9 mouse cellular contexts compared by ENCODE assay signal in the genomic region with DNA sequence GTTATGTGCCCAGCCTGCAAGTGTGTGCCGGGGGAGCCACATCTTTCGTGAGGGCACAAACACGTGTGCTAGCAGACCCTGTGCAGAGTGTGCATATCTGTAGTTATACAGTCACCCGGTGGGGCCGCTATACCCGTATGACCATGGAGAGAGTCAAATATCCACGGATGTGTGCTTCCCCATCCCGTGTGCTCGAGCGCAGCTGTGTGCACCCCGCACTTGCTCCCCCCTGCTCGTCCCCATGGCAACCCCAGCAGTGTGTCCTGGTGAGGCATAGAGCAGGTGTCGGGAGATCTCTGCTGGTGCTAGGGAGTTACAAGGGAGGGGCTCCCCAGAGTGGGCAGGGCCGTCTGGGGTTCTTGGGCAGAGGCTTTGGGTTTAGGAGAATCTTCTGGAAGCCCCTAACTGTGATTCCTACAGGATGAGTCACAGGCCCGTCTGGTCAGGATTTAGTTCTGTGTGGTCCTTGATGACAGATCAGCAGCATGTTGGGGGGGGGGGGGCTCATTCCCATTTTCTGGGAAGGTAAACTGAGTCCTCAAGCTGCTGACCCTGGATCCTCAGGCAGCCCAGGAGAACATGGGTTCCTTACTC. TPM values are rescaled to one million over a fixed set of nuclear protein-coding genes. Genes with fewer than 3 reads are reported as not detected.
A peak's percentile ranks its signal among the peaks of the same experiment; 100 is the strongest.
DNase-seq lines count a peak whose midpoint lies in the region; ATAC-seq lines count a peak whose summit lies in the region.
"Had no signal": no experiment of that assay in that cellular context is flagged by ENCODE, and none has a peak within 500 bp of the region (broad histone marks: within the 10 kb centered on the region; RNA-seq: fewer than 3 reads in every experiment).

No protein-coding gene starts in this region.

- H3K9ac ChIP-seq in intestine, embryonic 16.5 days (ENCODE audit: low read depth, low read length) = no peak overlapping the region

- peak; percentile 49 for ATAC-seq in intestine, embryonic 16.5 days

- 44% methylated on average over 15 of the region's 15 CpGs for WGBS in embryonic facial prominence, embryonic 10.5 days
- 41% methylated on average over 15 of the region's 15 CpGs for WGBS in intestine, embryonic 16.5 days

- H3K36me3 ChIP-seq in embryonic facial prominence, embryonic 10.5 days (replicated peaks) = no peaks in the 10 kb centered on the region
- no peaks in the 10 kb centered on the region for H3K36me3 ChIP-seq in intestine, embryonic 16.5 days (ENCODE audit: control insufficient read depth, insufficient read depth, low read length)

- H3K27me3 ChIP-seq in embryonic facial prominence, embryonic 10.5 days (replicated peaks; ENCODE audit: low read depth, poor library complexity, severe bottlenecking) = peaks cover 25% of the 10 kb centered on the region
- H3K27me3 ChIP-seq in intestine, embryonic 16.5 days (replicated peaks; ENCODE audit: control insufficient read depth, insufficient read depth, low read length) = no peaks in the 10 kb centered on the region

- intact Hi-C loops in gastrocnemius, postnatal 36 days (cut with DNase I) = no loop called here

- peak overlapping the region; percentile 72 for H3K27ac ChIP-seq in embryonic facial prominence, embryonic 10.5 days (replicated peaks)
- H3K27ac ChIP-seq in intestine, embryonic 16.5 days (ENCODE audit: low read length) = no peak overlapping the region

- peak overlapping the region; percentile 22; the same call in 1 of the 2 replicates for H3K4me3 ChIP-seq in embryonic facial prominence, embryonic 10.5 days
- no peak overlapping the region for H3K4me3 ChIP-seq in intestine, embryonic 16.5 days (ENCODE audit: low read length)

- peaks cover 35% of the 10 kb centered on the region for H3K4me1 ChIP-seq in embryonic facial prominence, embryonic 10.5 days
- peaks cover 14% of the 10 kb centered on the region for H3K4me1 ChIP-seq in intestine, embryonic 16.5 days (ENCODE audit: control insufficient read depth, insufficient read depth, low read length)

- no peak overlapping the region for H3K4me2 ChIP-seq in intestine, embryonic 16.5 days (ENCODE audit: low read depth, low read length)

- H3K9me3 ChIP-seq in embryonic facial prominence, embryonic 10.5 days = no peaks in the 10 kb centered on the region
- H3K9me3 ChIP-seq in intestine, embryonic 16.5 days (ENCODE audit: control insufficient read depth, low read length) = no peaks in the 10 kb centered on the region

- DNase-seq in layer of hippocampus, postnatal 10 days (ENCODE audit: low spot score in 2 of 2) = peak; percentile 22 to 28
- DNase-seq in layer of hippocampus, postnatal 14 days (ENCODE audit: low spot score in 2 of 2) = no peak
- peak; percentile 39 for DNase-seq in embryonic facial prominence, embryonic 10.5 days (ENCODE audit: low spot score)
- DNase-seq in retina, embryonic 14.5 days (ENCODE audit: low spot score) = peak; percentile 18
- no peak for DNase-seq in heart, adult 9 months (ENCODE audit: low spot score in 2 of 2)
- DNase-seq in gastrocnemius, postnatal 36 days = no peak
- no peak for DNase-seq in spleen, postnatal 14 days (ENCODE audit: low spot score in 2 of 2)

RNA-seq across cellular contexts. Expression of a gene that starts 24.3 kb away (rescaled TPM):
- total RNA-seq in layer of hippocampus, postnatal 10 days (2021) = 10 to 100 TPM; 36.1 to 41.9 TPM
- 10 to 100 TPM; 29.9 to 33.8 TPM for total RNA-seq in layer of hippocampus, postnatal 14 days (2021)
- 0.12 and 0.40 TPM in 2 replicates for polyA plus RNA-seq in embryonic facial prominence, embryonic 10.5 days (2016; fragmentation: Nextera tagmentation; extraction: Ambion mirVana)
- 0.16 and 0.17 TPM in 2 replicates for polyA plus RNA-seq in intestine, embryonic 16.5 days (2015; fragmentation: Nextera tagmentation; extraction: Ambion mirVana)
- not detected for total RNA-seq in gastrocnemius, postnatal 36 days (2021)
- total RNA-seq: liver, adult 2 months had no signal

Comparison
In these comparisons a context has a peak if more than half of its experiments do, and no peak if none do; other contexts are left out.
1. DNase-seq: peak in layer of hippocampus, postnatal 10 days (2 of 2), embryonic facial prominence, embryonic 10.5 days (single experiment) and retina, embryonic 14.5 days (single experiment); none in layer of hippocampus, postnatal 14 days (0 of 2), heart, adult 9 months (0 of 2), gastrocnemius, postnatal 36 days (0 of 2) and spleen, postnatal 14 days (0 of 2).
2. RNA of a gene that starts 24.3 kb away (total RNA-seq): 36.1 to 41.9 TPM in layer of hippocampus, postnatal 10 days and 29.9 to 33.8 TPM in layer of hippocampus, postnatal 14 days; not detected in gastrocnemius, postnatal 36 days; every median in the first group is over 10 times any median in the second.